Mouse (Mus musculus): ENCODE measurements around the gene Capn10.

Gene Capn10

DNA sequence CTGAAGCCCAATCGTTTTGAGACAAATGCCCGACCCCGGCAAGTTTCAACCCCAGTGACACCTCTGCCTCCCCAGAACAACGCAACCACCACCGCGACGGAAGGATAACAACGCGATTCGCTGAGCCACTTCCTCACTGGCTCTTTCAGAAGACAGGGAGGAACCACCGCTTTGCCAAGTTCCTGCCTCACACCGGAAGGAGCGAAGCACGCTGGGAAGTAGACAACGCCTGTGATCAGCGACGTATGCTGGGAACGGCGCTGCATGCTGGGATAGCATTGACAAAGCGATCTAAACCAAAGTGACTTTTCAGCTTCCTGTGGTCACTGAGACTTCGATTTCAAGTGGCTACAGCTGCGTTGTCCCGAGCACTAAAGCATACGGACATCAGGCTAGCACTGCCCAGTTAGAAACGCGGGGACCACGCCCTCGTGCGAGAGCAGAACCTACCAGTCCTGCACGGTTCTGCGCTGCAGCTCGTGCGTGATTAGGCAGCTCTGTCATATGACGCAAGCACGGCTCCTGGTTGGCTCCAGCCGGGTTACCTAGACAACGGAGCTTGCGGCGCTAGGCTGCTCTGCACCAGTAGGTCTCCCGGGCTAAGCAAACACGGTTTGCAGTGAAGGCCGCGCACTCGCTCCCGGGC, at the start of gene Capn10:
TSS of gene Capn10 (plus strand) at position 195 of the 646 bp plus-strand sequence.
- peak; percentile 92 to 95 for DNase-seq

DNA sequence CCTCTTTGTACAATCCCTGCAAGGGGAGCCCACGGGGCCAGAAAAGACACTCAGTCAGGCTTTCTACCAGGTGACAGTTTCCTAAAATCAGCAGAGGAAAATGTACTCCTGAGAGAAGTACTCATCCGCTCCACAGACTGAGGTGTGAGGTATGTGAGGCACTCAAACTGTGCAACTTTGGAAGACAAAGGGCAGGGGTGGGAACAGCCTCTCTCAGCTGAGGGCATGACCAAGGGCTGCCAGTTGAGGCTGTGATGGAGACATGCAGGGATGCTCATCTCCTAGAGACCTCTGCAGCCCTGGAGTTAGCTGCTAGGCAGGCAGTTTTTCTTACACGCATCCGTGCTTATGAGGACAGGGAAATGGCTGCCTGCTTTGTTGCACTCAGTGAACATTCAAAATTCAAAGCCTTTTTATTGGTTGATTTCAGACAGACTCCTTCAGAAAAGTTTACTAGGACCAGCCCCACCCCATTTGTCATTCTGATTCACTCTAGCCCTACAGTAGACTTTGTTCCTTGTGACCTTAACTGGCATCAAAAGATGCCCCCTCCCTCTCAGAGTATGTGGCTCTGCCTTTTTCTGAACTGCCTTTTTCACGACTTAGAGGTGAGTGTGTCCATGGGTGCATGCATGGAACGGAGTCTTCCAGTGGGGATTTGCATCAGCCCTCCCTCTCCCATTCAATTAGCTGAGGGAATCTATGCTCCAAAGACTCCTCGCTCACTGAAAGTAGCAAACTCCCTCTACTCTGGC, 45.1 kb upstream of the Capn10 start:
- no peak for DNase-seq

DNA sequence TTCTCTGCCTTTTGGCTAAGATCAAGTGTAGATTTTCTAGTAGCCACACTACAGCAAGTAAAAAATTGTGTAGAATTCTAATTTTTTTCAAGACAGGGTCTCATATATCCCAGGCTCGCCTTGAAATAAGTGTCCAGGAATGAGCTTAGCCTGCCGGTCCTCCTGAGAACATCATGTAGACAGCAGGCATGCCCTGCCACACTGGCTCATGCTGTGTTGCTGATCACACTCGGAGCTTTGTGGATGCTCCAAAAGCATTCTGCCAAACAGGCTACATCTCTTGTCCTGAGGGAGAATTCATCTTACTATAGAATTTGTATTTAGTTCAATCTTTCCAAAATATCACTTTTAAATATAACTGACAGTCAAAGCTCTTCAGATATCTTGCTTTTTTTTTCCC, 41.4 kb upstream of the Capn10 start:
- DNase-seq: no peak

DNA sequence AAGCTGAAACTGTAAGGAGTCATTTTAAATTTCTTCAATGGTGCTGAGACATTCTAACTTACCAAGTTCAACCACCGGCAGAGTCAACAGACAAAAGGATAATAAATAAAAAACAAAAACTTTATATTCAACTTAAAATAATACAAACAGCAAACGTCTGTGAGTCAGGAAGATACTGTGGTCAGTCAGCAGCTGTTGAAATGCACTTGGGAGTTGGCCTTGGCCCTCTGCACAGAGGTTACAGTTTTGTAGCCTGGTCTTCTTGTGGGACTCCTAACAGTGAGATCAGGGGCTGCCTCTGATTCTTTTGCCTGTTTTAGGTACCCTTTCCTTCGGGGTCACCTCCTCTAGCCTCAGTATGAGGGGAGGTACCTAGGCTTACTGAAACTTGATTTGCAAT, 40.3 kb upstream of the Capn10 start:
- DNase-seq: no peak

DNA sequence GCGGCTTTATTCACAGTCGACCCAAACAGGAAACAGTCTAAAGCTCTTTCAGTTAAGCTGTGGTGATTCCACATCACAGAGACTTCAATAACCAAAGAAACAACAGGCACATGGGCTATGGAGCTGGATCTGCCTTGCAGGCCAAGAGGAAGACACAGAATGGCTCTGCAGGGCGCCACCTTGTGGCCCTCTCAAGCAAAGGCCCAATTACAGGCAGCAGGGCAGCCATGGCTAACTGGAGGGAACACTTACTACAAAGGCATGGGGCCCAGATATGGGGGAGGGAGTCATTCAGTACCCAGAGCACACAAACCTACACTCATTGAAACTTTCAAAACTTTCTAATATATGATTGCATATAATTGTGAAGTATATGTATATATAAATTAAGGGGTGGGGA, 39.1 kb upstream of the Capn10 start:
- peak; percentile 76 to 77 for DNase-seq

DNA sequence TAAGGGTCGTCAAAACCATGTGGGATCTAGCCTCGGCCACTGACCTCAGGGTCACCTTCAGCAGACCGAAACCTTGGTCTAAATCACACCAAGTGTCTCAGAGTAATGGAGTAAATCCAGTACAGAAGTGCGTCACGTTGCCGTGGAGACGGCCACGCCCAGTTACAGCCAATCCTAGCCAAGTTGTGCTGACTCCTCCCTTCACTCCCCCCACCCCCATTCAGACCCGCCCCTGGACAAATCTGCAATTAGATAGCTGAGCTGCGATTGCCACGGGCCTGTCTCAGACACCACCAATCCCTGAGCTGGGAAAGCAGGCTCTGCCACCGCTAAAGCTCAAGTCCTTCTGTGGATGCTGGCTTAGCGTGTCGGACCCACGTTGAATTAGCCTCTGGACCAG, 31.4 kb upstream of the Capn10 start, which contains the start of gene Ankmy1:
TSS of gene Ankmy1 (minus strand) at position 121 of the 400 bp plus-strand sequence.
- peak; percentile 73 to 78 for DNase-seq

DNA sequence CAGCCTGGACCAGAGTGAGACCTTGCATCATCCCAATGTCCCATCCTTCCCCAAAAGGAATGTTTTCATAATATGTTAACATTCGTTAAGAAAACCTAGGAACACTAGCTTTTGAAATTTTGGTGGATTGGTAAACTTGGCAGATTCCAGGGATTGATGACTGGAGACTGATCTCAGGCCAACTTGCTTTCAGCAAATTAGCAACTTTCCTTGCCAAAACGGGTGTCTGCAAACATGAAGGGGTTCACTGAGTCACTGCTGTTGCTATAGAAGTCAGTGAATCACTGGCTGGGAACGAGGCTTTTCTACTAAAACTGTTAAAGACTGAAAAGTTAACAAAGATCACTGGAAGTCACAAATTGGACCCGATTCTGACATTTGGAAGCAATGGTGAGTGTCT, 30.5 kb upstream of the Capn10 start:
- DNase-seq: peak in 1 of 2 experiments; percentile 16

DNA sequence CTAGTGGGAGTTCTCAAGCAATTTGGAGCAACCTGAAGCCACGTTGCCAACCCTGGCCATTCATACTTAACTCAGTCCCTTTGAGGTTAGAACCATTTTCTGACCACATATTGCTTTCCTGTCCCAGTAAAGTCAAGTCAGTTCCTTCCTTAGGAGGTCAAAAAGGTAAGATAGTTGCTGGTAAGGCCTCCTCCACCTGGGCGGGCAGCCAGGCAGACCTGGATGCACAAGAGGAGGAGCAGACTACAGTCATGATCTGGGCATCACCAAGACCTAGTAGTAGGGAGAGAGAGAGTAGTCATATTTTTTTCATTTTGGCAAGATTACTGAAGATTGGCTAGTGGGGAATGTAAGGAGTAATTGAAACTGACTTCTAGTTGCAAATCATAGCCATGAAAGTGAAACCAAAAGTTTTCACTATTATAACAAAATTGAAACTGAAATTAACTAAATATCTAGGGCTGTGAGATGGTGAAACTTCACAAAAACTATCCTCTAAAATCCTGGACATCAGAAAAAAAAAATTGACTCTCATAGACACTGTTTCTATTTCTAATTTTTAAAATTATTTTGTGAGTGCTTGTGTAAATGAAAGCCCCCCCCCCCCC, 28.4 kb upstream of the Capn10 start:
- no peak for DNase-seq

DNA sequence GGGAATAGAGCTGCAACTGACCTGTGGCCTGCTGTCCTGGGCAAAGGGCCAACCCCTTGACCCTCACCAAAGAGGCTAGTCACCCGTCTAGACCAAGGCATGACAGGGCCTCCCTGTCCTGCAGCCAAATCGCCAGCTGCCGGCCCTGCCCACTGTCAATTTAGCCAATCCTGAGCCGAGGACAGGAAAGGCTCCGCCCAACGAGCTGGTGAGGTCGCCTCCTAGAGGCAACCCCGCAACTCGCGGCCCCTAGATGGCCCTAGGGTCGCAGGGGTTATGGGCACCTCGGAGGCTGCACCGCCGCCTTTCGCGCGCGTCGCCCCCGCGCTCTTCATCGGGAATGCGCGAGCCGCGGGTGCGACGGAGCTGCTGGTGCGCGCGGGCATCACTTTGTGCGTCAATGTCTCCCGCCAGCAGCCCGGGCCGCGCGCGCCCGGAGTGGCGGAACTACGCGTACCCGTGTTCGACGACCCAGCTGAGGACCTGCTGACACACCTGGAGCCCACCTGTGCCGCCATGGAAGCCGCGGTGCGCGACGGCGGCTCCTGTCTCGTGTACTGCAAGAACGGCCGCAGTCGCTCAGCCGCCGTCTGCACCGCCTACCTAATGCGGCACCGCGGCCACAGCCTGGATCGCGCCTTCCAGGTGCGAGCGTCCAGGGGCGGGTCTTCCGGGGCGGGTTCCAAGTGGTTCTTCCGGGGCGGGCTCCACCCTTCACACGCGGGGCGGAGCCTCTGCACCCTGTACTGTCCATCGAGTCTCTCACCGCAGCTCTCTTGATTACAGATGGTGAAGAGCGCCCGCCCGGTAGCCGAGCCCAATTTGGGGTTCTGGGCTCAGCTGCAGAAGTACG, 27.2 kb upstream of the Capn10 start, which contains the start of gene Dusp28:
TSS of gene Dusp28 (plus strand) at position 203 of the 853 bp plus-strand sequence.
- DNase-seq: peak; percentile 91 to 96

DNA sequence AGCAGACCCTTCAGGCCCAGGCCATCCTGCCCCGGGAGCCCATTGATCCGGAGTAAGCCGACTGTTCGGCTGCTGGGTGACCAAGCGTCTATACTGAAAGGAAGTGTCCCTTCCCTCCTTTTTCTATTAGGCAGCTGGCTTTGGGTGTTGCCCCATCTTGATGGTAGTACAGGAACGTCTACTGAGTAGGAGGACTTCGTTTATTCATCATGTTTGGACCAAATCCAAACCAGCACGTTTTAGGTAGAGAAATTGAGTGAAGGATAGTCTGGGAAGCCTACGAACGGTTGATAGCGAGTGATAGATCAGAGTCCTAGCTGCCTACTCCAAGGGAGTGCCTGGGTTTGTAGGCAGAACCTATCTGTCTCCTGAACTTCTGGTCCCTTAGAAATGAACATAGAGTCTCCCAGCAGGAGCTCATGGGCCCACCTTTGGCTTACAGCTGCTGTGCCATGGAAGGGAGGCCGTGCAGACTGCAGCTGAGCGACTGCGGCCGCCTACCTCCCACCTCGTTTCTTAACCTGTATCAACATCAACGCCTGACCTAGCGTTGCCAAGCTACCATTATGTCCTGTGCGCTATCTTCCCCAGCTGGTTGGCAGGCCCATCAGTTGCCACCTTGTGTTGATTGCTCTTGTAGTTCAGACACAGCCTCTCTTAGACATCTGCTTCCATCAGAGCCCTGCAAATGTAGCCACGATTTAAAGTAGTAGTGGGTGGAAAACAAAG, 26.4 kb upstream of the Capn10 start:
- no peak for DNase-seq

DNA sequence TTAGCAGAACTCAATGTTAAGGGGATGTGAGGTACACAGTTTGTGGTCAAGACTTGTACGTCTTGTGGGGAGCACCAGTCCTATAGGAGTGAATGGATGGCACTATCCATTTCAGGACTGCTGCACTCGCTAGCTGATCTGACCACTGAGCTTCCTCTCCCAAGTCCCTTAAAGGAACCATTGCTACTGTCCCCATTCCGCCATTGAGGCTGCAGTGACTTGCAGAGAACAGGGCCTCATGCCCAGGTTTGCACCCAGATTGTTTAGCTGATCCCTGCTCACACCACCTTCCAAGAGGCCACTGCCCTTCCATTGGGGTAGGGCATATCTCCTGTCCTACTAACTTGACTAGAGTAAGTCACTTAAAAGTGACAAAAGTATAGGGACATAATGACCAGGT, 25.5 kb upstream of the Capn10 start:
- DNase-seq: no peak

DNA sequence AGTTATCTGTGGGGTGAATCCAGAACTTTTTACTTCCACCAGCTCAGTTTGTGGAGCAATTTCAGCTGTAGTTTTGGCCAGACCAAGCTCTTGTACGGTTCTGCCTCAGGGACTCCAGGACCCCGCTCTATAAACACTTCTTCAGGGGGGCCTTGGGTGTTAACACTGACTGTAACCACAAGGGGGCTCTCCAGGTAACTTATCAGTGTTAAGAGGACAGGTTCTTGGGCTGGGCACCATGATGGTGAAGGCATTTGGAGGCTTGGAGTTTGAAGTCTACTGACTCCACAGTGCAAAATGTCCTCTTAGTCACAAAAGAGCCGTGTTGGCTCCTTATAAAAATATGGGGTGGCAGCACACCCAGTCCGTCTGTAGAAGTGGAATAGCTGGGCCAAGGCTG, 25.1 kb upstream of the Capn10 start:
- no peak for DNase-seq

DNA sequence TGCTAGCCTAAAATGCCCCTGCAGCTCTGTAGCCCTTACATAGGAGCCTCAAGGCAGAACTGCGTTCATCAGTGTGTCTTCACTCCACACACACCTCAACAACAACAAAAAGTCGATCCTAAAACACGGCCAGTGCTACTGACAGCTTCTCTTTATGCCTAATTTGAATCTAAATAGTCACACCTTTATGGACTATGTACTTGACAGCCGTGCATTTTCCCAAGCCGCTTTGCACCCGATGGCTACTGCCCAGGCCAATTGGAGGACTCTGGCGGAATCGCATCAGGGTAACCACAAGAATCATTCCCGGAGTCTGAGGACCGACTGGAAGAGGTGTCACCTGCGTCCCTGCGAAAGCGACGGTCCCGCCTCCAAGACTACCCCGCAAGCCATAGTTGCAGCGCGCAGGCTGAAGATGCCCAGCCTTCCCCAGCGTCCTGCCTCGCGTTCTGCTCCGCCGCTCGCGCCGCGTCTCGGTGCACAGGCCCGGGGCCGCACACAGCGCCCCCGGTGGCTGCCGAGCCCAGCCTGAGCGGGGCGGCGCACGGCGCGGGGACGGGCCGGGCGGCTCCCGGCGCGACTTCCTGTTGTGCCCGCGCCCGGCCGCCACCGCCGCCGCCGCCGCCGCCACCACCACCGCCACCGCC, 23.8 kb upstream of the Capn10 start, which contains the start of gene Rnpepl1:
TSS of gene Rnpepl1 (plus strand) at position 545 of the 647 bp plus-strand sequence.
- peak; percentile 85 to 90 for DNase-seq

DNA sequence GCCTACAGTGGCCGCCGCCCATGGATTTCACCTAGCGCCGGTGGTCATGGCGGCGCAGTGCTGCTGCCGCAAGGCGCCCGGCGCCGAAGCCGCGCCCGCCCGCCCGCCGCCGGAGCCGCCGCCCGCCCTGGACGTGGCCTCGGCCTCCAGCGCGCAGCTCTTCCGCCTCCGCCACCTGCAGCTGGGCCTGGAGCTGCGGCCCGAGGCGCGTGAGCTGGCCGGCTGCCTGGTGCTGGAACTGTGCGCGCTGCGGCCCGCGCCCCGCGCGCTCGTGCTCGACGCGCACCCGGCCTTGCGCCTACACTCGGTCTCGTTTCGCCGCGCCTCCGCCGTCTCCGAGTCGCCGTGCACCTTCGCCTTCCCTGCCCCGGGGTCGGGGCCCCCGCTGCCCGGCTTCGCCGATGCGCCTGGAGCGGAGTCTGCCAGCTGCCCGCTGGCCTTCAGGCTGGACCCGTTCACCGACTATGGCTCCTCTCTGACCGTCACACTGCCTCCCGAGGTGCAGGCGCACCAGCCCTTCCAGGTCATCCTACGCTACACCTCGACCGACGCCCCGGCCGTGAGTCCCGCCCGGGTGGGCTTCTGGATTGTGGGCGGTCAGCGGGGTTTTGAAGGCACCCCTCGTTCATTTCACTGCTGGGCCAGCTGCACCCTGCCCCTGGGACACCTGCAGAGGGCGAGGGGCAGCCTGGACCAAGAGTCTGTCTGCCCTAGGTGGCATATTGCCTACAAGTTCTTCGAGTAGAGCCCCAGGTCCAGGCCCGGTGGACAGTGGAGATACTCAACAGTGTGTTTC, 23.1 kb upstream of the Capn10 start:
- peak; percentile 66 to 81 for DNase-seq

DNA sequence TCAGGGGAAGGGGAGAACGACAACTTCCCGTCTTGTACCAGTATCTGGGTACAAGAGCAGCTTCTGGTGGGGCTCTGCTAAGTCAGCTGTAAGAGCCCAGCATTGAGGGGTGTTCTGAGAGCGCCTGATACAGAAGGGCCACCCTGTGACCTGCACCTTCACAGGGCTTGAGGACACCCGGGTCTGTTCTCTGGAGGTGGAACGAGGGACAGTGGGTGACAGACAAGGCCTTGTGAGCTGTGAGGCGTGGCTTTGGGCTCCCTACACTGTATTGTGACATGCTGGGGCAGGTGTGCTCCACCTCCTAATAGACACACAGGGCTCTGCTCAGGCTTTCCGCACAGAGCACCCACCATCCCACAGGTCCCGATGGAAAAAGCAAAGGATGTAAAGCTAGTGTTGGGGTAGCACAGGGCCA, 22.4 kb upstream of the Capn10 start:
- DNase-seq: no peak

DNA sequence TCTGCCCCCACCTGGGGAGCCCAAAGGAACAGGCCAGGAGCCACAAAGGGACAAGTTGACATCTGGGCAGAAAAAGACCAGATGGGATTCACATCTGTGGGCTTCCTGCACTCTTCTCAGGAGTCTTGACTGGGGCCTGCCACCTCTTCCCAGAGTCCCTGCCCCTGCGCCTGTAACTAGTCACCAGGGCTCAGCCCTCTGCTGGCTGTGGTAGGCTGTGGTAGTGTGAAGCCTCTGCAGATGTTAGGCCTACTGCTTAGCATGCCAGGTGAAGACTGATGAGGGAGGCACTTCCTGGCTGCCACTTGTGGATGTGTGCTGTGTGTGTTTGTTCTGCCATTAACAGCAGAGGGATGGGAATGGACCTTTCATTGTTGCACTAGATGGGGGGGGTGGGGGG, 21.9 kb upstream of the Capn10 start:
- DNase-seq: no peak

DNA sequence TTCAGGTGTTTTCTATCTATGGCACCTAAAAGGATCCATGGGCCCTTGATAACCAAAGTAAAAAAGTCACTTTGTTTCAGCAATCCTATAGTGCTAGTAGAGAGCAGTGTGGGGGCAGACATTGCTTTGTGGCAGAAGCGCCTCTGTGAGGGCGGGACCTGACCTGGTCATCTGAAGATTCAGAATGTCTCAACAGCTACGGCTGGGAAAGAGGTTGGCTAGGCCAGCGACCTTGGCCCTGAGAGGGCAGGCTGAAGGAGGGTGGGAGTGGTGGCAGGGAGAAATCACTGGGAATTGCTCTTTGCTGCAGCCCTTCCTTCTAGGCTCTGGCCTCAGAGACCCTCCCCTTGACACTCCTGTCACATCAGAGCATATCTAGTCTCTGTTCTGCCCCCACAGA, 19.9 kb upstream of the Capn10 start:
- DNase-seq: peak in 1 of 2 experiments; percentile 16

DNA sequence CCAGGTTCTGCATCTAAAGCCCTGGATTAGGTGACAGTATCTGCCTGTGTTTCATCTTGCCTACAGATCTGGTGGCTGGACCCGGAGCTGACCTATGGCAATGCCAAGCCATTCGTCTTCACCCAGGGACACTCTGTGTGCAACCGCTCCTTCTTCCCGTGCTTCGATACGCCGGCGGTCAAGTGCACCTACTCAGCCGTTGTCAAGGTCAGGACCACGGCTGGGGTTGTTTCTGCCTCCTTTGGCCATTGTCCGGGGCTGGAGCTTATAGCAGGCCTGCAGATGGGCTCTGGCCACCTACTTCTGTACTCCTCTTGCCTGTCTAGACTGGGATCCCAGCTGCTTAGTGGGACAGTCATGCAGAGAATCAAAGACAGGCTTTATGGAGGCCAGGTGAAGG, 19.2 kb upstream of the Capn10 start:
- DNase-seq: peak in 1 of 2 experiments; percentile 16

DNA sequence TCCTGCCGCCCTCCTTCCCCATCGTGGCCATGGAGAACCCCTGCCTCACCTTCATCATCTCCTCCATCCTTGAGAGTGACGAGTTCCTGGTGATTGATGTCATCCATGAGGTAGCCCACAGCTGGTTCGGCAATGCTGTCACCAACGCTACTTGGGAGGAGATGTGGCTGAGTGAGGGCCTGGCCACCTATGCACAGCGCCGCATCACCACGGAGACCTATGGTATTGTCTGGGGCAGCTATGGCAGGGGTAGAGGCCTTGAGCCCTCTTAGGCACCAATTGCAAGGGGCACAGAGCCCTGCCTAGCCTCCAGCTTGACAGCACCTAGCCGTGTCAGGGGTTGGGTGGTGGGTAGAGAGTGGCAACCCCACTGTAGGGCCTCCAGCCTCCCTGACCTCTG, 17.5 kb upstream of the Capn10 start:
- DNase-seq: no peak

DNA sequence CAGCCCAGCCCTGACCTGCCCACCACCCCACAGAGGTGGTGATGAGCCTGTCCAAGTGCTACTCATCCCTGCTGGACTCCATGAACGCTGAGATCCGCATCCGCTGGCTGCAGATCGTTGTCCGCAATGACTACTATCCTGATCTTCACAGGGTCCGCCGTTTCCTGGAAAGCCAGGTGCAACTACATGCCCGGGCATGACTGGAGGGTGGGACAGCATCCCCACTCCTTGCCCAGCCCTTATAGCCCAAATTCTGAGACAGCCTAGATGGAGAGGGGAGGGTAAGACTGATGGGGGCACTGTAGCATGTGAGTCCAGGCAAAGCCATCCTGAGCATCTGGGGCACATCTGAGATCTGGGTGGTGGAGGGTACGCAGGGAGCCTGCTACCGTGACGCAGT, 15.0 kb upstream of the Capn10 start:
- no peak for DNase-seq

DNA sequence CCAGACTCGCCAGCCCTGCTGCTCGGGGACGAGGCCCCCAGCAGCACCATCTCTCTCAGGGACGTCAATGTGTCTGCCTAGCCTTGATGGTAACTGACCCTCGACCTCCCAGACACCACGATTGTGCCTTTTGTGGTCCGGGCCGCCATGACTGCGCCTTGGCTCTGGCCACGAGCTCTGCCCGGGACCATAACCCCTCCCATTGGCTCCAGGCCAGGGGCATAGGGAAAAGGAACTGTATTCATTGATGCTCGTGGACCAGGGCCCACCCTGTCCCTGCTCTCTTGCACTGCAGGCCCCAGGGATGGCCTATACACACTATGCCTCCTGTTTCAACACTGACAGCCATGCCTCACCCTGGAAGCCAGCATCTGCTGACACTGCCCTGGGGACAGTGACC, 14.4 kb upstream of the Capn10 start:
- no peak for DNase-seq
